Mouse (Mus musculus): Measurements from ENCODE around the gene Gm5150. TPM values are rescaled to one million over a fixed set of nuclear protein-coding genes. Genes with fewer than 3 reads are reported as not detected.
"Not testable (repeated sequence)": the region's sequence is repeated elsewhere in the genome, so short reads cannot be mapped to it uniquely, and the experiment has no call there.

The Gm5150 gene
- polyA plus RNA-seq, 1 experiment from 2014 or later = 1.9 TPM

DNA sequence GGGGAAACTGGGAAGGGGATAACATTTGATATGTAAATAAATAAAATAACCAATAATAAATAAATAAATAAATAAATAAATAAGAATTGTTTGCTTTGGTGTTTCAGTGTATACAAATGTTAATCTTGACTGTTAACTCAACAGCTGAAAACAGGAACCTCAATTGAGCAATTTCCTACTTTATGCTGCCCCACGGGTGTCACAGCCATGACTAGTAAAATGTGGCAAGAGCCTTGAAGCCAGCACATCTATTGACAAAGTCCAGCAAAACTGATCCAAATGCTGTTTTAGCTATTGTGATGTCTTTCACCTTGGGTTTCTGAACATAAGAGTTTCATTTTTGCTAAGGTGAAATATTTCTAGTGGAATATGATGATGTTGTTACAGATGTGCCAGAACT lies 1.6 kb upstream of the Gm5150 start:
- WGBS = 56% methylated on average over 1 of the region's 1 CpGs
- Histone ChIP-seq H3K27ac (ENCODE audit: low read length) (no peak overlapping the region), H3K36me3 (ENCODE audit: insufficient read depth, low read length) (no peaks in the 10 kb centered on the region), H3K4me1 (ENCODE audit: insufficient read depth, low read depth, low read length) (no peaks in the 10 kb centered on the region), H3K9ac (replicated peaks; ENCODE audit: low read depth) (no peak overlapping the region), H3K27me3 (replicated peaks; ENCODE audit: insufficient read depth, low read length) (no peaks in the 10 kb centered on the region), H3K9me3 (ENCODE audit: low read length) (no peaks in the 10 kb centered on the region), H3K4me2 (replicated peaks; ENCODE audit: low read depth, low read length) (no peak overlapping the region), H3K4me3 (ENCODE audit: low read depth, low read length) (no peak overlapping the region)
- TF ChIP-seq CTCF (IDR thresholded peaks at IDR 0.05) (no peak), EP300 (IDR thresholded peaks at IDR 0.05) (no peak)
- ATAC-seq (no peak; the same call in 1 of the 2 replicates), DNase-seq (ENCODE audit: low spot score) (peak; percentile 18)

- no peaks in the 10 kb centered on the region for H3K4me1 ChIP-seq (ENCODE audit: insufficient read depth, low read depth, low read length)
- no peaks in the 10 kb centered on the region for H3K9me3 ChIP-seq (ENCODE audit: low read length)
- no peak overlapping the region for H3K4me3 ChIP-seq (ENCODE audit: low read depth, low read length)
- H3K4me2 ChIP-seq (replicated peaks; ENCODE audit: low read depth, low read length) = no peak overlapping the region
- H3K27me3 ChIP-seq (replicated peaks; ENCODE audit: insufficient read depth, low read length) = no peaks in the 10 kb centered on the region
- no peaks in the 10 kb centered on the region for H3K36me3 ChIP-seq (ENCODE audit: insufficient read depth, low read length)
- ATAC-seq = no peak
- H3K27ac ChIP-seq (ENCODE audit: low read length) = no peak overlapping the region
- 65% methylated on average over 3 of the region's 3 CpGs for WGBS
- DNase-seq (ENCODE audit: low spot score) = no peak
- TF ChIP-seq CTCF (IDR thresholded peaks at IDR 0.05) = 0 out of 2 replicates have a peak, but pooled peaks have one; percentile 5
- TF ChIP-seq EP300 (IDR thresholded peaks at IDR 0.05) = no peak
- H3K9ac ChIP-seq (replicated peaks; ENCODE audit: low read depth) = no peak overlapping the region
Measured at GRCm38 (mm10) chr3:16003890-16004633, 2.2 kb downstream of the Gm5150 start.

- 92% methylated on average over 3 of the region's 3 CpGs for WGBS
- not testable (repeated sequence) for H3K9ac ChIP-seq (replicated peaks; ENCODE audit: low read depth); H3K9me3 ChIP-seq (ENCODE audit: low read length); ATAC-seq; H3K36me3 ChIP-seq (ENCODE audit: insufficient read depth, low read length); DNase-seq (ENCODE audit: low spot score); H3K4me1 ChIP-seq (ENCODE audit: insufficient read depth, low read depth, low read length); H3K4me3 ChIP-seq (ENCODE audit: low read depth, low read length); H3K27me3 ChIP-seq (replicated peaks; ENCODE audit: insufficient read depth, low read length); H3K27ac ChIP-seq (ENCODE audit: low read length); H3K4me2 ChIP-seq (replicated peaks; ENCODE audit: low read depth, low read length)
Measured at GRCm38 (mm10) chr3:15999479-15999878, 6.8 kb downstream of the Gm5150 start.

GRCm38 (mm10) chr3:15982216-15982615 lies 24.0 kb downstream of the Gm5150 start:
- DNase-seq (ENCODE audit: low spot score) = no peak
- Histone ChIP-seq H3K9ac (replicated peaks; ENCODE audit: low read depth) (no peak overlapping the region), H3K36me3 (ENCODE audit: insufficient read depth, low read length) (no peaks in the 10 kb centered on the region), H3K27ac (ENCODE audit: low read length) (no peak overlapping the region), H3K9me3 (ENCODE audit: low read length) (no peaks in the 10 kb centered on the region), H3K4me3 (ENCODE audit: low read depth, low read length) (no peak overlapping the region), H3K27me3 (replicated peaks; ENCODE audit: insufficient read depth, low read length) (no peaks in the 10 kb centered on the region), H3K4me2 (replicated peaks; ENCODE audit: low read depth, low read length) (no peak overlapping the region), H3K4me1 (ENCODE audit: insufficient read depth, low read depth, low read length) (no peaks in the 10 kb centered on the region)
- 55% methylated on average over 3 of the region's 3 CpGs for WGBS
- TF ChIP-seq EP300 (IDR thresholded peaks at IDR 0.05) = no peak
- no peak for TF ChIP-seq CTCF (IDR thresholded peaks at IDR 0.05)
- no peak for ATAC-seq

DNA sequence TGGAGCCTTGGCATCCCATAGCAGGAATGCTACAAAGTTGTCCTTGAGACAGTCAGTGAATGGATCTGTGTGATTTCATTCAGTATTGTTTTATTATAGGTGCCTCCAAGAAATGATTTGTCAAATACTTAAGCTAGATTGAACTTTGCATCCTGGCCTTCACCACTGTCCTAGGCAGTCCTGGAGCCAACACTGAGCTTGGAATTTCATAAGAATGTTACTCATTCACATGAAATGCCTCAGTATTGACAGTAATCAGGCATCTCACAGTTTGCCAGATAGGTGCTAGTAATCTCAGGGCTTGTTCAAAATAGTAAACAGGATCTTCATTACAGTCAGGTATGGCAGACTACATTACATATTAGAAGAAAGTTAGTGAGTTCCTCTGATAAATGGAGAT lies 49.3 kb downstream of the Gm5150 start:
- no peak overlapping the region for H3K4me2 ChIP-seq (replicated peaks; ENCODE audit: low read depth, low read length)
- no peak overlapping the region for H3K4me3 ChIP-seq (ENCODE audit: low read depth, low read length)
- no peaks in the 10 kb centered on the region for H3K36me3 ChIP-seq (ENCODE audit: insufficient read depth, low read length)
- no peaks in the 10 kb centered on the region for H3K9me3 ChIP-seq (ENCODE audit: low read length)
- no peak for TF ChIP-seq EP300 (IDR thresholded peaks at IDR 0.05)
- TF ChIP-seq CTCF (IDR thresholded peaks at IDR 0.05) = no peak
- no peak overlapping the region for H3K27ac ChIP-seq (ENCODE audit: low read length)
- ATAC-seq (no peak), DNase-seq (ENCODE audit: low spot score) (no peak)
- no peak overlapping the region for H3K9ac ChIP-seq (replicated peaks; ENCODE audit: low read depth)
- H3K4me1 ChIP-seq (ENCODE audit: insufficient read depth, low read depth, low read length) = no peaks in the 10 kb centered on the region
- no peaks in the 10 kb centered on the region for H3K27me3 ChIP-seq (replicated peaks; ENCODE audit: insufficient read depth, low read length)

Small RNA genes lying within 50 kb of the gene (microRNA-seq; reads per million reads assigned to microRNA genes)
- not detected for gene Gm24694

Other genes starting within 250 kb of the Gm5150 start
- 10.4 and 11.7 TPM in 2 replicates for gene Sirpb1c, start 157.9 kb downstream of the Gm5150 start, polyA plus RNA-seq (2015; fragmentation: Nextera tagmentation; extraction: Ambion mirVana)